Comparison of ENCODE assay signal across 8 mouse cellular contexts in genomic region chr6:48572572-48573061, GRCm38 (mm10). TPM values are rescaled to one million over a fixed set of nuclear protein-coding genes. Genes with fewer than 3 reads are reported as not detected.
A peak's percentile ranks its signal among the peaks of the same experiment; 100 is the strongest.
DNase-seq lines count a peak whose midpoint lies in the region; ATAC-seq and TF ChIP-seq lines count a peak whose summit lies in the region.

TSS of gene Rarres2 (minus strand) at chr6:48572789.

- no peaks in the 10 kb centered on the region; the same call in 1 of the 2 replicates for H3K9me3 ChIP-seq in intestine, embryonic 14.5 days (ENCODE audit: control insufficient read depth, low read length)
- no peaks in the 10 kb centered on the region for H3K9me3 ChIP-seq in limb, embryonic 12.5 days
- no peaks in the 10 kb centered on the region for H3K9me3 ChIP-seq in midbrain, embryonic 13.5 days

- no peak for TF ChIP-seq CTCF in left cerebral cortex, adult 2 months (IDR thresholded peaks at IDR 0.05)

- no peak for DNase-seq in left cerebral cortex, adult 2 months (ENCODE audit: extremely low spot score in 1 of 2, low spot score in 2 of 2)
- DNase-seq in left cerebral cortex, adult 9 months (ENCODE audit: low spot score in 2 of 2): no peak
- DNase-seq in forelimb bud, embryonic 11.5 days (ENCODE audit: low read depth, low spot score): peak; percentile 16
- DNase-seq in intestine, embryonic 14.5 days (ENCODE audit: low spot score): no peak
- peak; percentile 60 for DNase-seq in testis, postnatal 10 days (ENCODE audit: low spot score)

- ATAC-seq in intestine, embryonic 14.5 days (replicated peaks; ENCODE audit: low FRiP score, low TSS enrichment, low read depth): no peak
- ATAC-seq in limb, embryonic 12.5 days (ENCODE audit: insufficient number of reproducible peaks, insufficient read depth, low FRiP score, low TSS enrichment, low read depth): no peak
- no peak for ATAC-seq in frontal cortex, adult (ENCODE audit: low TSS enrichment)
- ATAC-seq in midbrain, embryonic 13.5 days: no peak

- H3K4me3 ChIP-seq in left cerebral cortex, adult 2 months: no peak within 1 kb of the TSS
- 0 out of 2 replicates have a peak within 1 kb of the TSS, but pooled peaks have one; percentile 4 for H3K4me3 ChIP-seq in intestine, embryonic 14.5 days (ENCODE audit: low read depth, low read length)
- no peak within 1 kb of the TSS for H3K4me3 ChIP-seq in limb, embryonic 12.5 days (replicated peaks)
- H3K4me3 ChIP-seq in midbrain, embryonic 13.5 days (replicated peaks): no peak within 1 kb of the TSS

- intact Hi-C loops in left cerebral cortex, adult 2 months (cut with DNase I): no loop called here

- H3K36me3 ChIP-seq in intestine, embryonic 14.5 days (ENCODE audit: control insufficient read depth, insufficient read depth, low read length): no peaks in the 10 kb centered on the region
- H3K36me3 ChIP-seq in limb, embryonic 12.5 days: peaks cover 13% of the 10 kb centered on the region; the same call in 1 of the 2 replicates
- H3K36me3 ChIP-seq in midbrain, embryonic 13.5 days: peaks cover 26% of the 10 kb centered on the region

- no peaks in the 10 kb centered on the region for H3K27me3 ChIP-seq in intestine, embryonic 14.5 days (replicated peaks; ENCODE audit: control insufficient read depth, insufficient read depth, low read length)
- H3K27me3 ChIP-seq in limb, embryonic 12.5 days: no peaks in the 10 kb centered on the region
- H3K27me3 ChIP-seq in midbrain, embryonic 13.5 days: no peaks in the 10 kb centered on the region

- H3K4me1 ChIP-seq in intestine, embryonic 14.5 days (replicated peaks; ENCODE audit: control insufficient read depth, insufficient read depth, low read length): peaks cover 34% of the 10 kb centered on the region
- H3K4me1 ChIP-seq in limb, embryonic 12.5 days (replicated peaks): peaks cover 15% of the 10 kb centered on the region
- no peaks in the 10 kb centered on the region for H3K4me1 ChIP-seq in midbrain, embryonic 13.5 days (replicated peaks)

- 15% methylated on average over 6 of the region's 6 CpGs for WGBS in intestine, embryonic 14.5 days
- 14% methylated on average over 6 of the region's 6 CpGs for WGBS in limb, embryonic 12.5 days
- 42% methylated on average over 6 of the region's 6 CpGs for WGBS in midbrain, embryonic 13.5 days

- H3K9ac ChIP-seq in intestine, embryonic 14.5 days (ENCODE audit: low read length): no peak within 1 kb of the TSS
- H3K9ac ChIP-seq in limb, embryonic 12.5 days (replicated peaks): no peak within 1 kb of the TSS
- H3K9ac ChIP-seq in midbrain, embryonic 13.5 days (replicated peaks): no peak within 1 kb of the TSS

- no peak within 1 kb of the TSS for H3K27ac ChIP-seq in left cerebral cortex, adult 2 months
- H3K27ac ChIP-seq in intestine, embryonic 14.5 days (ENCODE audit: low read depth): peak within 1 kb of the TSS; percentile 67
- peak within 1 kb of the TSS; percentile 59; the same call in 1 of the 2 replicates for H3K27ac ChIP-seq in limb, embryonic 12.5 days
- H3K27ac ChIP-seq in midbrain, embryonic 13.5 days: no peak within 1 kb of the TSS

- H3K4me2 ChIP-seq in intestine, embryonic 14.5 days (ENCODE audit: low read length): peak within 1 kb of the TSS; percentile 20
- H3K4me2 ChIP-seq in limb, embryonic 12.5 days: no peak within 1 kb of the TSS
- no peak within 1 kb of the TSS for H3K4me2 ChIP-seq in midbrain, embryonic 13.5 days (replicated peaks)

RNA-seq across cellular contexts. Expression of gene Rarres2, which starts in this region (rescaled TPM):
- 10 to 100 TPM; 12.3 to 12.8 TPM for total RNA-seq in left cerebral cortex, adult 2 months (2021)
- 69.7 and 73.9 TPM in 2 replicates for polyA plus RNA-seq in intestine, embryonic 14.5 days (2014; fragmentation: Nextera tagmentation; extraction: Ambion mirVana)
- polyA plus RNA-seq in limb, embryonic 12.5 days (2016; fragmentation: Nextera tagmentation; extraction: Ambion mirVana): 4.9 and 6.9 TPM in 2 replicates
- polyA plus RNA-seq in midbrain, embryonic 13.5 days (2015; fragmentation: Nextera tagmentation; extraction: Ambion mirVana): 2.5 and 2.9 TPM in 2 replicates

Comparison
In these comparisons a context has a peak if more than half of its experiments do, and no peak if none do; other contexts are left out.
1. DNase-seq: peak in forelimb bud, embryonic 11.5 days (single experiment) and testis, postnatal 10 days (single experiment); none in left cerebral cortex, adult 2 months (0 of 2), left cerebral cortex, adult 9 months (0 of 2) and intestine, embryonic 14.5 days (single experiment).
2. H3K27ac ChIP-seq: peak in intestine, embryonic 14.5 days (single experiment) and limb, embryonic 12.5 days (single experiment); none in left cerebral cortex, adult 2 months (single experiment) and midbrain, embryonic 13.5 days (single experiment).